Mouse (Mus musculus): ENCODE results near the gene Rtp2.
A peak's percentile ranks its signal among the peaks of the same experiment; 100 is the strongest.
"Not testable (repeated sequence)": the region's sequence is repeated elsewhere in the genome, so short reads cannot be mapped to it uniquely, and the experiment has no call there.

The Rtp2 gene

DNA sequence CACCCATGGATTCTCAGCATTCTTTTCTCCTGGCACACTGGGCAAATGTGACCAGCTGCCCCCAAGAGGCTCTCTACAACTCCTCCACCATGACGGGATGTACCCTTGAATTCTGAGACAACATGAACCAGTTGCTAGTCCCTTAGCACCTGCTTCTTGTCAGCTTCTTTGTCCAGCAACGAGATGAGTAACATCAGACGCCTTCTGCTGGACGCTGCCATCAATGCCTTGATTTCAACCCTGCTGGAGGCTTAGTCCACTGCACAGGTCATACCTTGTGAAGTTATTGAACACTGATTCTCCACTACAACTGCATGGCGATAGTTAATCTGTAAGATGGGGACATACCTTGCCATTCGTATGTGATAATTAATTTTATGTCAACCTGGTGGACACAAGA, 15.5 kb upstream of the Rtp2 start:
- no peak for DNase-seq

DNA sequence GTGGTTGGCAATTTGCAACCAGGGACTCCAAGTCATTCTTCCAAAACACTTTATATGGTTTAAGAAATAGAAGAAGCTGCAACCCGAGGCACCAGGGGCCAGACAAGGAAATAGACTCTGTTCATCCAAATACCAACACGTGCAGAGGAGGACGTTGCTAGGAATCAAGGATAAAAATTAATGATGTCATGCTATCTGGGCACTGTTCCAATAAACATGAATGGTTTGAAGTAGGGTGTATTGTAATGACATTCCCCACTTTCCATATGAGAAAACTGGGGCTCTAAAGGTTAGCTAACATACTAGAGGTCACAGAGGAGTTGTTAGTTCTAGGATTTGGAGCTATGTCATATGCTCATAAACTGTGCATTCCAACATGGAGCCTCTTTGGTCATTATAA, 12.6 kb upstream of the Rtp2 start:
- DNase-seq: no peak

DNA sequence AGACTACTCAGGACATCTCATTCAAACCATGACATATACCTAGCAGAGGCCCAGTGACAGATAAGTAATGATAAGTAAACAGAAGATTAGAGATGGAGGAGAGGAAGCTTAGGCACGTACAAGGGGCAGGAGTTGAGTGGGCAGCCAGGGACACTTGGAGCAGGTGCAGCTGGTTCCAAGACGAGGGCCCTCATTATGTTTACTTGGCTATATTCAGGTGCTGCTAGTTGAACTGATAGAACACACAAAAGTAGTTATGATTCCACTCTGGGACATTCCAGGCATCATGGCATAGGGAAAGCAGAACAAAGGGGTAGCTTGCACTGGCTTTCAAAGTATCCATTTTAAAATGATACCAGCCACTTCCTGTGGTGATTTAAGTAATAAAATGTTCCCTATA, 2.2 kb upstream of the Rtp2 start:
- no peak for DNase-seq

DNA sequence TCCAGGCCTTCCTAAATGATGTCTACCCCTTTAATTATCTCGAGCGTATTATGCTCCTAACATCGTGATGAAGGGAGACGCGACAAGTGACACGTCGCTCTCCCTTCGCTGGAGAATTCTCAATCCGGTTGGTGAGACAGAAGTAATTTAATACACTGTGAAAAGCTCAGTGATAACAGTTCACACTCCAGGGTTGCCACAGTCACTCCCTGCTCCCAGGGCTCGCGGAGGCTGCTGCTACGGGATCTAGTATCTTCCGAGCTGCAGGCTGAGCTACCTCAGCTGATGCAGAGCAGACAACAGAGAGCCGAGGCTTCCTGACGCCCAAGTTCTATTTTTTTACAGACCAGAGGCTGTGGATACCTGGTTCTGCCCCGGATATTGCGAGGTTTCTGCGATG, 919 bp downstream of the Rtp2 start:
- DNase-seq: no peak

DNA sequence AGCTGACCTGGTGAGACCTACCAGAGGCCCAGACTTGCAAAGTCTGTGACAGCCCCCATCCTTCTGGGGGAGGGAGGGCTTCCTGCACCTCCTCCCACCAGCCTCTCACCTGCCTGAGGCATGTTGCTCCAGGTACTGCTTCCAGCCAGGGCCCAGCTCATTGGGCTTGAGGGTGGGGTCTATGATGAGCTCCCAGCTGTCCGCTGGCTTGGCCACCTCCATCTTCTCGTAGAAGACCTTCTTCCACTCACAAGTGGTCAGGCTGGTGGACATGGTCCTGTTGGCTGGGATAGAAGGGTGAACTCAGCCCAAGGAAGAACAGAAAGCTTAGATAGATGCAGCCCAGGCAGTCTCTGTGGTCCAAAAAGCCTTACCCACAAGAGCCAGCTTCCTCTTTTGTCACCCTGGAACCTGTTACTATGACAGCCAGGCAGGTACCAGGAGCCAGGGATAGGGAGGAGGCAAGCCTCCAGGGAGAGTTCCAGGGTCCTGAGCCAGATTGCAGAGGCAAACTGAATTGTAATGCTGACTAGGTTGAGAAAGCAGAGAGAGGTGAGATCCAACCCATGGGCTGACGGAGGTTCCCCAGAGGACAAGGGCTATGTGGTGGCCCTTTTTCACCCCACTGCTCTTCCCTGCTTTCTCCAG, 1.6 kb downstream of the Rtp2 start:
- no peak for DNase-seq

DNA sequence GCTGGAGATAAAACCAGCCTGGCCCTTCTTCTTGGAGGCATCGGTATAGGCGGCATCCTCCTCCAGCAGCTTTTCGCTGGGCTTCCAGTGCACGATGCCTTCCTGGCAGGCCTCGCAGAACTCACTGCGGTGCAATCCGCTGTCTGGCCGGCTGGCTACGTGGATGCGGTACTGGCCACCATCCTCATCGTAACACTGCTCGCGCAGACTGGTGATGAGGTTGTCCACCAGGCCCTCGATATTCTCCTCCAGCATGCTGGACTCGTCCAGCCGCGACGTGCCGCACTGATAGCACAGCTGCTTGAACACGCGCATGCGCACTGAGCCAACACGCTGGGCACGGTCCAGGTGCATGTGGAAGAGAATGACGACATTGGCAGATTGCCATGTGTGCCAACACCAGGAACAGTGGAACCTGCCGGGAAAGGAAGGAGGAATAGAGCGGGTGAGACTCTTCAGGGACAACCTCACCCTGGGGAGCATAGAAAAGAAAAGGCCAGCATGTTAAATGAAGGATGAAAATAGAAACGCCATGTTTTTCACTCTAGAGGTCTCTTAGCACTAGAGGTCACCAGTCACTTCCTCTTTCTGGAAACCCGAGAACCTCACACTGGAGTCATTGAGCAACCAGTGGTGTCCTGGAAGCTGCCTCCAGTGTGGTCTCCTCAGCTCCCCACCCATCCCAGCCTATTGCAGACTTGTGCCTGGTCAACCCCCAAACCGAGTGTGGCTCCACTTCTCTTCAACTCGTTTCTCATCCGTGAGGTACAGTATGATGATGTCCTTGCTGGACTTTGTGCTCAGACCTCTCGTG, 4.7 kb downstream of the Rtp2 start:
- DNase-seq: no peak

DNA sequence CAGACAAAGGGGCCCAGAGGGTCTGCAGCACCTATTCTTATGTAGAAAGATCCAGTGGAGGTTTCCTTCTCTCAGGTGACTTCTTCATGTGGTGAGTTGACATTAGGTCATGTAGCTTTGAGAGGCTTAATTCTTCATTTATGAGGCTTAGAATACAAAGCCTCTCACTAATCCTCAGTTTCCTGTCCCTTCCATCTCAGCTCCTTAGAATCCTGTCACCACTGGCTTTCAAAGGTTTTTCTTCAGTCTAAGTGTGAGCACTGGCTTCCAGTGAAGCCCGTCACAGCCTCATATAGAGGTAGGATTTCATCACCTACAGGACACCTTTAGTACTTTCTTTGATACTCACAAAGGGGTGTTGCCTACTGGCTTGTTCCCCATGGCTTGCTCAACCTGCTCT, 9.3 kb downstream of the Rtp2 start:
- DNase-seq: no peak

DNA sequence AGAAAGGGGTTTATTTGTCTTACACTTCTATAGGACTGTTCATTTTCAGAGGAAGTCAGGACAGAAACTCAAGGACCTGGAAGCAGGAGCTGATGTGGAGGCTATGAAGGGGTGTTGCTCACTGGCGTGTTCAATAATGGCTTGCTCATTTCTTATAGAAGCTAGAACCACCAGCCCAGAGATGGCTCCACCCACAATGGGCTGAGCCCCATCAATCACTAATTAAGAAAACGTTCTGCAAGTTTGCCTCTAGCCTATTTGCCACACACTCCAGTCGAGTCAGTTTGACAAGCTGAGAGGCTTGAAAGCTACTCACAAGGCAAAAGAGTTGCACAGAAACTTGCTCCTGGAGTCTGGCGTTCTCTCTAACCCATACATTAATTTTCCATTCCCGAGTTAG, 10.5 kb downstream of the Rtp2 start:
- DNase-seq: no peak

DNA sequence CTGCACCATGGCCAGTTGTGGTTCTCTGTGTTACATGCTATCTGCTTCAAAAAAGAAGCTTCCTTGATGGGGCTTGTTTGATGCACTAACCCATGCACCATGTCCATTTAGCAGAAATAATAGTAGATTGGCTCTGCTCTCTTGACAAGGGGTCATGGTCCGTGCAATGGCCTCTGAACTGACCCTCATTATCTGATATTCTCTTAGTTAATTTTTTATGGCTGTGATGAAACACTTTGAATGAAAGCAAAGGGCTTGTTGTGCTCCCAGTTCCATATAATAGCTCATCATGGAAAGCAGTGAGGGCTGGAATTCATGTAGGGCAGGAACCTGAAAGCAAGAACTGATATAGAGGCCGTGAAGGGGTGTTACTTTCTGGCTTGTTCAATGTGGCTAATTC, 12.8 kb downstream of the Rtp2 start:
- no peak for DNase-seq

DNA sequence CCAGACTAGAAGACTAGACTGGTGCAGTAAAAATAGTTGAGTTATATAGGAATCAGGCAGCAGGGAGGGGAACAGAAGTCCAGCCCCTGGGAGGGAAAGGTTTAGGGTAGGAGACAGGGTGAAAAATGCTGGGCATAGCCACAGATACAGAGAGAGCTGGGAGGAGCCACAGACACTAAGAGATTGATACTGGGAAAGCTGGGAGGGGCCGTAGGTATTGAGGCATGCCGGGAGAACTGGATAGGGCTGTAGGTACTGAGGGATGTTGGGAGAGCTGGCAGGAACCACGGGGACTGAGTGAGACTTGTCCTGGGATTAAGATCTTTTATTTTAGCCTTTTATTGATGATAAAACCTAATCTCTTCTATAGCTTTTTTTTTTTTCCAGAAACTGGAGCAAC, 18.8 kb downstream of the Rtp2 start:
- DNase-seq: no peak

DNA sequence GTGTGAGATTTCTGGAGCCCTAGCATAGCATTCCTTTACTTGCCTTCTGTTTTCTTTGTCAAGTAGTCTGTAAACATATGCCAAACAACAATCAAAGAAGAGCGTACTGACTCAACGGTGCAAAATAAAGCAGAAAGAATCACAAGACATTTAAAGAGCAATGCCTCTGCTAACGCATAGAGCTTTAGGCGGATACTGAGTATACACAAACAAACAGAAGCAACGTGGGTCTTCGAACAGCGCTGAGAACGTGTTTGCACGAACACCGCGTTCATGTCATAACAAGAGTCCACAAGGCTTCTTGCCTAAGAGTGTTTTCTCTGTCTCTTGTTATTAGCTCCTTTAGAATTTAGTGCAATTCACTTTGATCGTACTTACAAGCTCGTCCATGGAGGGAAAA, 19.5 kb downstream of the Rtp2 start:
- DNase-seq: no peak

DNA sequence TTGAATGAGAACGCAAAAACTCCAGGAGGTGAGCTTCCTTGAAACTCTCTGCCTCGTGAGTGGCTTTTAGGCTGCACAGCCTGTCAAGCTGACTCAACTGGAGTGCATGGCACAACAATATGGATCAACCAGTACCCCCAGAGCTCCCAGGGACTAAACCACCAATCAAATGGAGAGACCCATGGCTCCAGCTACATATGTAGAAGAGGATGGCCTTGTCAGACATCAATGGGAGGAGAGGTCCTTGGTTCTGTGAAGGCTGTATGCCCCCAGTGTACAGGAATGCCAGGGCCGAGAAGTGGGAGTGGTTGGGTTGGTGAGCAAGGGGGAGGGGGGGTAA, 23.2 kb downstream of the Rtp2 start:
- not testable (repeated sequence) for DNase-seq

DNA sequence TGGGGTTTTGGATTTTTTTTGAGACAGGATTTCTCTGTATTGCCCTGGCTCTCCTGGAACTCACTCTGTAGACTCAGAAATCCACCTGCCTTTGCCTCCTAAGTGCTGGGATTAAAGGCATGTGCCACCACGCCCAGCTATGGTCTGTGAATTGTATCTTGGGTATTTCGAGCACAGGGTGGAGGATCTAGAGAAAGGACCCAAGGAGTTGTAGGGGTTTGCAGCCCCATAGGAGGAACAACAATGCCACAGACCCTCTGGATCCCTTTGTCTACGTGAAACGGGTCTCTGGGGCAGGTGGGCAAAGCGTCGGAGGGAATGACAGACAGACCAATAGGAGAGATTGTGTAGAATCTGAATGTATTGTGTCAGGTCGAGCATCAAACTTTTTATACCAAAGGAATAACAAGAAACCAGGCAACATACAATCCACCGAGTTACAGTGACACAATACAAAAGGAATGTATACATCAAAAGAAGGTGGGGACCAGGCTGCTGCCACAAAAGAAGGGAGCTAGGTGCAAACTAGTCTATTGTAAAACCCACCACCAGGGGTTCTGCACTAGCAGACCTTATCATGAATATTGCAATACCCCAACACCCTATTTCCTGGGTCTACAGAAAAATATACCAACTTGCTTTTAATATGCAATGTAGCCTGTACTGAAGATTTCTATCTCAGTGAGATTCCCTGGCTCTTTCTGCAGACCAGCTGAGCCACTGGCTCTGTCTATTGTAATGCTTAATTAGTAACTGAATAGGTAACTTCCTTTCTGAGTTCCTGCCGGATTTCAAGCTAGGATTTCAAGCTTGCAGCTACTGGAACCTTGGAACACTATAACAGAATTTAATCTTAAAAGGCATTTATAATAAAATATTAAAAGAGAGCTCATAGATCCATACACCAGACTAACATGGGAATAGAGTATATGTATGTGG, 23.8 kb downstream of the Rtp2 start:
- not testable (repeated sequence) for DNase-seq

DNA sequence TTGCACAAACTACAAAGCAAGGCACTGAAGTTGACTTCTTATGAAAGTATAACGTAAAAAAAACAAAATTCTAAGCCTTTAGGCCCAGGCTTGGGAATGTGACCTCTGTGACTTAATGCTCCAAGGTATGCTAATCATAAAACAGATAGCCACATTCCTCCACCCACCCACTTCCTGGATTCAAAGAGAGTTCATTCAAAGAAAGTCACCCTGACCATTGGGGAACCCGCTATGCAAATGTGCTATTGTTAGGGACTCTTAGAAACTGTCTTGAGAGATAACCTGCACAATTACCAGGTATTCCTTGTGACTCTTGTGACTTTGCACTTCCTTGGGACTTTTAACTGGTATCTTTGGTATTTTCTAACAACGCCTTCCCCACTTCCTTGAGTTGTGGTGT, 25.6 kb downstream of the Rtp2 start:
- DNase-seq: not testable (repeated sequence)

DNA sequence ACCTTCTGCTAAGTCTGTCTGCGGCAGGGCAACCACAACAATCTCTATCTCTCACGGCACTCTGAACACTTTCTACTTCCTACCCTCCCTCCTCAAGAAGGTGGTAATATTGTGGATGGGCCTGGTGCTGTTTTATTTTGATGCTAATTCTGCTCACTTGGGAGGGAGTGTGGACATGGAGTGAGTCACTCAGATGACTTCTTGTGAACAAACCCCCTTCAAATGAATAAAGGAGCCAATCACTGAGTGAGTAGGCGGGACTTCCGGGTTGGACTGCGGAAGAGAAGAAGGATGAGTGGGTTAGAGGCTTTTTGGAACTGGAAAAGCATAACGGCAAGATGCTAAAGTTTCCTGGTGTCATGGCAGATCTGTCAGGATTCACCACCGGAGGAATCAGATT, 30.8 kb downstream of the Rtp2 start:
- no peak for DNase-seq

DNA sequence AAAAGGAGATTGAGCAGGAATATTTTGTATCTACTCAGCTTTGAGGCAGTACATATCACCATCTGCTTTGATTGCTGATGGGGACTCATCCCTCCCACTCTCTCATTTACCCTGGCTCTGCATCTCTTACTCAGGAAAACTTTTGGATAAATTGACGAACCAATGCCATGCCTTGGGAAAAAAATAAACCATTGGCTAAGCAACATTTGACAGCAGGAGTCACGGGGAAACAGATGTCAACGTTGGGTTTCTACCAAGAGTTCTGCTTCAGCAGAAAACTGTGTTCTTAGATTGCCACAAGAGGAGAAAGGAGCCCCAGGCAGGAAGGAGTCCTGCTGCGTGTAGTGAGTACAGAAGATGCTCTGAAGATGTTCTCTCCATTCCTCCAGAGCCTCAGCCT, 32.1 kb downstream of the Rtp2 start:
- DNase-seq: no peak

DNA sequence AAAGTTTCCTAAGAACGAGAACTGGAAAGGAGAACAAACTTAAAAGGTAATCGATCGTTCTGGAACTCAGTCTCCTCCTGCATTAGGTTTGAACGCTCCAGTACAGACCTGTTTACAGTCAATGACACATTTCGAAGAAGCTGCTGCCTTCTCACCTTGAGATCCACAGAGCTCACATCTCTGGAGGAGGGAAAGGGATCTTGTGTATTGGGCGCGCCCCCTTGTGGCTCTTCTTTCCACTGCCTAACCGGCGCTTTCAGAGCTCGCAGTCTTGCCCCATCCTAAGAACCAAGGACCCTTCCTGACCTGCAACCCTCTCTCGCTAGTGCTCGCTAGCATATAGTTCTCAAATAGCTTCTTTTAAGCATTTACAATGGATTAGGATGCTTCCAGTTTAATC, 33.4 kb downstream of the Rtp2 start:
- DNase-seq: peak; percentile 34 to 77

DNA sequence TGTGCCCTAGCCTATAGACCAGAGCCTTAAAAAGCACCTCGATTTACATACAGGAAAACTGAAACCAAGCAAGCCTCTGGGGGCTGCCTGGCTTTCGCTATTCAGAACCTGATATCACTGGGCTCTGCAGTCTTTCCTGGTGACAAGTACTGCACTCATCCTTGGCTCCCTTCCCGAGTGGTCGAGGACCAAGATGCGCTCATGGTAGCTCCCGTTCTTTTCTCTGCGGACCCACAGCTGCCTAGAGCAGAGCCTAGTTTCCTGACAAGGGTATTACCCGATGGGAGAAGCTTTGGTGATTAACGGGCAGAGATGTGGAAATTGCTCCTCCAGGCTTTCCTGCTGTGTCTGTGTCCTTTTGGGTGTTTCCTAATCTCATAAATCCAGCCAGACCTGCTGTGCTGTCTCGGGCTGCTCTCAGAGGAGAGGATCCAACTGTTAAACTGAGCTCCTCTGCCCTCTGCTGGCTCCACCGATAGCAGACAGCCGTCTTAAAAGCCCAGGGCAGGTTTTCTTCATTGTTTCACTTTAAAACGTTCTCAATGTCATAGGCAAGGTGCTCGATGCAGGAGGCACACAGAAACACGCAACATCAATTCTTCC, 34.1 kb downstream of the Rtp2 start:
- DNase-seq: peak; percentile 22 to 57

DNA sequence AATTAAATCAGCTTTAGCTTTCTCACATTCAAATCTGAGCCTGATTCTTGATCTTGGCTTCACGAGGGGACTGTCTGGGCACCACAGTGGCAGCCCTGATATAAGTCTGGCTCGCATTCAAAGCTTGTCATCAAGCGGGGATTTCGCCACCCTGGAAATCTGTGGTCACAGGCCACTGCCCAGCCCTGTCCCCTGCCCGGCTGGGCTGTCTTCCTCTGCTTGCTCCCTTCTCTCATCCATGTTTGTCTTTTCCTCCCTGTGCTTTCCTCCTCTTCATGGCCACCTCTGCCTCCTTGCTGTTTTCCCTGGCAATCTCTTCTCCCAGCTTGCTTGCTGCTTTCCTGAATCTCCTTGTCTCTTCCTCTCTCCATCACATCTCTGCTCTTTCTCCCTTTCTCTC, 34.7 kb downstream of the Rtp2 start:
- no peak for DNase-seq

DNA sequence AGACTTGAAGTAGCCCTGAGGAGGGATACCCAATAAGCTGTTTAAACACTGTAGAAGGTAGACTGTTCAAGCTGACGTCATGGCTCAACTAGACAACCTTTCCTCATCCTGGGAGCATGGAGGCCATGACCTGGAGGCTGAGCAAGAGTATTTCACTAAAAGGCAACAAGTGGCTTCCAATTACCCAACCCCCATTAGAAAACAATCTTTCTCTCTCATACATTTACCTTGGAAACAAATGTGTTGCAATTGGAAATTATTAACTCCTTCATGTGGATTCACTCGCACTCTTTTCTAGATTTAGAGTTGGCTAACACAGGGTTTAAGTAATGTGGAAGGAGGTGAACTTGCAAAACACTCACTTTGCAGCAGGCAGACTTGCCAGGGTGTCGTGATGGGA, 37.1 kb downstream of the Rtp2 start:
- DNase-seq: no peak

DNA sequence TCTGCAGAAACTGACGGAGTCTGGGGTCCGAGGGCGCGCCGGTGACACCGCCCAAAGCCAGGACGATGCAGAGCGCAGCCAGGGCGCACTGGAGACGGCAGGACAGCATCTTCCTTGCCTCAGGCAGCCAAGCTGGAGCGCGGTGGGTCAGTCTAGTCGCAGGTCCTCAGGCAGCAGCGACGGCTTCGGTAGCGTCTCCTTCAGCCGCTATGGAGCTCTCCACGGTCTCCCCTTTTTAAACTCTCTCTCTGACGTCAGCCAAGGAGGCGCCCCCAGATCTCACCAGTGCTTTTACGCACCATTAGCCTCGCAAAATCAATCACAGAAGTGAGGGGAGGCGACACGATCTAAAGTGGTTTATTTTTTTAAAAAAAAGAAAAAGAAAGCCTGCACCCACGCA, 41.6 kb downstream of the Rtp2 start, which contains the start of gene Sst:
Gene Sst, minus strand, starts transcription at position 323 of the 400 bp plus-strand sequence.
- DNase-seq: no peak

DNA sequence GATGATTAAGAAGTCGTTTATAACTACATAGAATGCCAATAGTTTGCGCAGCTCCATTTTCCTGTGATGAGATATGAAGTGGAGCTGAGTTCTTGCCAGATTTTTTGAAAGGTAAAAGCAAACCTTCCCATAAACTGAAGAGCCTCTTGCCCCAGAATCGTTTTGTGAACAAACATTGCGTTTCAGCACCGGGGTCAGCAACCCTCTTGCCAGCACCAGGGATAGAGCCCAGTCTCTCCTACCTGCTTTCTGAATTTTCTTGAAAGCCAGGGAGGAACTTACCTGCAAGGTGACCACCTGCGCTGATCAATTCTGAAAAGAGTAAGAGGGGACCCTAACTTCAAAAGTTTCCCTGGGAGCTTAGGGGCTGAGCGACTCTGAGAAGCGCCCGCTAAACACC, 42.0 kb downstream of the Rtp2 start:
- no peak for DNase-seq

DNA sequence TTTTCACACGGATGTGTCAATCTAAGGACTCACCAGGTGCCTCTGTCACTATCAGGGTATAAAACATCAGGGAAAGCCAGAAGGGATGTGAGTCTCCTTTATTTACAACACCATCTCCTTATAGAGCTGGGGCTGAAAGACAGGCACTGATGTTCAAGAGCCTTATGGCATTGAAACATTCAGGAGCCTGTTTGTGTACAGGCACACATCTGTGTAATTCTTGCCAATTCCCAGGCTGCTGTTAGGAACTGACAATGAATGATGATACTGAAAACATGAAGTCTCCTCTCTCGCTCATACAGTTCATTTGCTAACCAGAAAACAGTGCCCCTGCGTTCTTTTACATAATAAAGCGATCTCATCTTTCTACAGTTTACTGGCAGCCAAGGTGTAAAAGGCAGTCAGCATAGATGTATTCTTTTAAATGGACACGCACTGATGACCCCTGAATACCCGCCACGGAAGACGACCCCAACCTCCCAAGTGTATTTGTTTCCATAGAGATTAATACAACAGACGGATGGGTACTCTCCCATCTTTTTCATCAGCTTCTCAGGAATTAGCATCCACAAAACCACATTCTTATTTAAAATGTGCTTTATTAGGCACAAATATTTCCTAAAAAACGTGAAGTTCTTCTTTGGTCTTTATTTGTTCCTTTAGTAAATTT, 44.1 kb downstream of the Rtp2 start:
- DNase-seq: no peak

Data from spleen, adult 18-20 months (tissue).